Mouse (Mus musculus): ENCODE measurements around the gene Fam131c. TPM values are rescaled to one million over a fixed set of nuclear protein-coding genes. Genes with fewer than 3 reads are reported as not detected.

The Fam131c gene
- polyA plus RNA-seq, 1 experiment: not detected

- TF ChIP-seq GATA1 (IDR thresholded peaks at IDR 0.05; ENCODE audit: low read length): no peak
These were observed 51.6 kb downstream of the Fam131c start for GRCm38 (mm10) chr4:141419398-141420191.

DNA sequence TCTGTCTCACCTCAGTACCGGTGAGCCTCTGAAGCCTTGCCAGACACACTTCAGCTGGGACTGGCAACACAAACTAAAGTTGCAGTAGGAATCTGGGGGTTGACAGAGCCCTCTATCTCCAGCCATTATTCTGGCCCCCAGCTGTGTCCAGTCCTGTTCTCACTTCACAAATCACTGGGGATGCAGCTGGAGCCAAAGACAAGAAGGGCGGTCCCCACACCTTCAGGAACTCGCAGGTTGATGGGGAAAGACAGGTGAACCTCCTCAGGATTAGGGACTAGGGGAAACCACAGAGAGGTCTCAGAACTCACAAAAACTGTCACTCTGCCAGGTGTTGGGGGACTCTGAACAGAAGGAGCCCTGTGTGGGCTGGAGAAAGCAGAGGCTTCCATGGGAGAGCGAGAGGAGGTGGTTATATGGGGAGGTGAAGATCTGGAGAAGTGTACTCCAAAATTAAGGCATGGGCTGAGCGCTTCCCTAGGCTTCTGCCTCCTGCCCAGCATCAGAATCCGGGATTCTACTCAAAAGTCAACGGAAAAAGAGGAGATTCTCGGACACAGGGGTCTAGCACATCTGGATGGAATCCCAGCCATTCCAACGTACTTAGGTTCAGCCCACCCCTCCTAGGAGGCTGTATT lies 52.3 kb downstream of the Fam131c start, which contains the start of gene Hspb7:
TSS of gene Hspb7 (plus strand) at position 588 of the 638 bp plus-strand sequence.
- no peak for TF ChIP-seq GATA1 (IDR thresholded peaks at IDR 0.05; ENCODE audit: low read length)

GRCm38 (mm10) chr4:141420886-141421285 lies 52.9 kb downstream of the Fam131c start:
- no peak for TF ChIP-seq GATA1 (IDR thresholded peaks at IDR 0.05; ENCODE audit: low read length)

DNA sequence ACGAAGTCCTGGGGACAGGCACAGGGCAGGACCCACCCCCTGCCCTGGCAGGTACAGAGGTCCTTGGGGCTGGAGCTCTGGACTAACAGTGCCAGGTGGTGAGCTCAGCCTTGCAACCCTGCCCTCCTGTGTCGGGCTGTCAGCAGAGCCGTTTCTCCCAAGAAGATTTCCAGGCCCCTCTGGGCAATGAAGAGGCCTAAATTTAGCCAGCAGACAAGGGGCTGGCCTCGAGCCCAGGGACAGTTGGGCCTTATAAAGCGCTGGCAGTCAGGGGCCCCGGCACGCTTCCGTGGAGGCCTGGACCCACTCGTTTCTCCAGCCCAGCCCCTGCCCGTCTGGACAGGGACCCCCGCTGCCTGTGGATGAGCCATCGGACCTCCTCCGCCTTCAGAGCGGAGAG lies 53.4 kb downstream of the Fam131c start:
- TF ChIP-seq GATA1 (IDR thresholded peaks at IDR 0.05; ENCODE audit: low read length): no peak

- no peak for TF ChIP-seq GATA1 (IDR thresholded peaks at IDR 0.05; ENCODE audit: low read length)
These were observed 54.8 kb downstream of the Fam131c start for GRCm38 (mm10) chr4:141422841-141423240.

DNA sequence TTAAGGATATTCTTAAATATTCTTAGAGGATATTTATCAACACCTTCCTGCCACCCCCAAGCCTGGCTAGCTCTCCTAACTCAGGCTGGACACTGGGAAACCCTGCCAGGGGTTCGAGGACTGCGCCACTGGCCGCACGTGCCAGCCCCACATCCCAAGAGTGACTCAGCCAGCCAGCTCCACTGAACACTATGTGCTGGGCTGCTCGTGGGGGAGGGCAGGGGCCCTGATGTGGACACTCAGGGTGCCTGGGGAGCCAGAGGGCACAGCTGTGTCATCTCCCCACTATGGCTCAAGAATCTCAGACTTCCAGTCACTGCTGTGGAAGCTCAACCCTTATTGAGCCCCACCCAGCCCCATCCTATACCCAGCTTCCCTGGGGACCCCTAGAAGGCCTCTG lies 55.3 kb downstream of the Fam131c start:
- no peak for TF ChIP-seq GATA1 (IDR thresholded peaks at IDR 0.05; ENCODE audit: low read length)

GRCm38 (mm10) chr4:141423691-141424431 lies 55.8 kb downstream of the Fam131c start:
- TF ChIP-seq GATA1 (IDR thresholded peaks at IDR 0.05; ENCODE audit: low read length): no peak

DNA sequence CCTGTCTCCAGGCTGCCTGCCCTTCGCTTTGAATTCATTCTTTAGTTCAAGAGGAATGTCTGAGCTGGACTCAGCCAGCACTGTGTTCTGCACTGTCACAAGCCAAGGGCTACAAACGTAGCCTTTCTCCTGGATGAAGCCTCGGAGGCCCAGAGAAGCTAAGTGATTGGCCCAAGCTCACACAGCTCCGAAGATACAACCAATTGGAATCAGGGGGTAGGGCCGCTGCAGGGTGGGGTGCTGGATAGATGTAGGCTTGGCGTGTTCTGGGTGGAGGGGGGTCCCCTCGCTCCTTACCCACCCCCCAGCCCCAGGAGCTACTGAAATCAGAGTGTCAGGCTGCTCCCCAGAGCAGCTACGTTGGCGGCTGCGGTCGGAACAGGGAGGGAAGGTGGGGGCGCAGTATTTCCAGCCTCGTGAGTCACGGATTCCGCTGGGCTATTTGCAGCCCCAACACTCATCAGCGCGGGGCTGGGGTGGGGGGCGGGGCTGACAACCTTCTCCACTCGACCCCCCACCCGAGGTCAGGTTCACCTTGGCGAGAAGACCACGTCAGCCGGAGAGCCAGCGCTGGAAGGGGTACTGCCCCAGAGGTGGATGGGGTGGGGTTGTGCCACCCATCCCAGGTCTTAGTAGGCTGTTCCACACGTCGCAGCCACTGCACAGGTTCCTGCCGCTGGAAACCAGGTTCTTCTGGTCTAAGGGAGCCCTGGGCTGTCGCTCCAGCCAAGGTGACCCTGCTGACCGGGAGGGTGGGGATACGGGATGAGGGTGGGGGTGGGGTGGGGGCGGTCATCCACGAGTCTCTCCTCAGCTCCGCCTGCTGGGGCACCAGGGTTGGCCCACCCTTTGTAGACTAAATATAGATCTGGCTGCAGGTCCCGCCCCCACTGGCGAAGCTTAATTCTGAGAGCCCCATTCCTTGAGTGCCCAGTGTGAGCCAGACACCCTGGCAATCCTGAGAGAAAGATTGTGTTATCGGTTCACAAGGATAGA lies 57.8 kb downstream of the Fam131c start:
- no peak for TF ChIP-seq GATA1 (IDR thresholded peaks at IDR 0.05; ENCODE audit: low read length)

- no peak for TF ChIP-seq GATA1 (IDR thresholded peaks at IDR 0.05; ENCODE audit: low read length)
These were observed 59.1 kb downstream of the Fam131c start for GRCm38 (mm10) chr4:141426796-141427745.

GRCm38 (mm10) chr4:141427921-141428320 lies 59.9 kb downstream of the Fam131c start:
- TF ChIP-seq GATA1 (IDR thresholded peaks at IDR 0.05; ENCODE audit: low read length): no peak

GRCm38 (mm10) chr4:141429381-141429780 lies 61.4 kb downstream of the Fam131c start:
- TF ChIP-seq GATA1 (IDR thresholded peaks at IDR 0.05; ENCODE audit: low read length): no peak

- TF ChIP-seq GATA1 (IDR thresholded peaks at IDR 0.05; ENCODE audit: low read length): no peak
These were observed 61.8 kb downstream of the Fam131c start for GRCm38 (mm10) chr4:141429847-141430246.

- no peak for TF ChIP-seq GATA1 (IDR thresholded peaks at IDR 0.05; ENCODE audit: low read length)
These were observed 63.0 kb downstream of the Fam131c start for GRCm38 (mm10) chr4:141430997-141431396.

GRCm38 (mm10) chr4:141432666-141433065 lies 64.6 kb downstream of the Fam131c start:
- TF ChIP-seq GATA1 (IDR thresholded peaks at IDR 0.05; ENCODE audit: low read length): no peak
